Mouse (Mus musculus): ENCODE measurements at regions not wholly inside any gene's neighbourhood (a gene's known extent, or its start where the extent isn't known, plus 50 kb on each side); places are given as distances from the start of the nearest gene placed in this dataset.

GRCm38 (mm10) chr13:94619511-94619910 lies 169.2 kb upstream of the Tbca start:
- no peak for TF ChIP-seq CTCF (IDR thresholded peaks at IDR 0.05; ENCODE audit: low read depth)
- no peak for TF ChIP-seq EP300 (optimal IDR thresholded peaks at IDR 0.05)
- H3K36me3 ChIP-seq (ENCODE audit: control insufficient read depth, insufficient read depth, low read length): no peaks in the 10 kb centered on the region
- H3K9ac ChIP-seq (ENCODE audit: low read length): no peak overlapping the region
- DNase-seq (ENCODE audit: low spot score) (no peak), ATAC-seq (ENCODE audit: low FRiP score, low TSS enrichment) (no peak)
- WGBS: 67% methylated on average over 4 of the region's 4 CpGs
- H3K4me1 ChIP-seq (replicated peaks; ENCODE audit: control insufficient read depth, insufficient read depth): no peaks in the 10 kb centered on the region
- no peaks in the 10 kb centered on the region for H3K9me3 ChIP-seq (ENCODE audit: control insufficient read depth, low read length)
- H3K4me2 ChIP-seq (replicated peaks; ENCODE audit: low read depth): no peak overlapping the region
- no peaks in the 10 kb centered on the region for H3K27me3 ChIP-seq (ENCODE audit: control insufficient read depth, insufficient read depth, low read length)
- H3K27ac ChIP-seq (replicated peaks): no peak overlapping the region
- H3K4me3 ChIP-seq (ENCODE audit: low read depth, low read length): no peak overlapping the region

DNA sequence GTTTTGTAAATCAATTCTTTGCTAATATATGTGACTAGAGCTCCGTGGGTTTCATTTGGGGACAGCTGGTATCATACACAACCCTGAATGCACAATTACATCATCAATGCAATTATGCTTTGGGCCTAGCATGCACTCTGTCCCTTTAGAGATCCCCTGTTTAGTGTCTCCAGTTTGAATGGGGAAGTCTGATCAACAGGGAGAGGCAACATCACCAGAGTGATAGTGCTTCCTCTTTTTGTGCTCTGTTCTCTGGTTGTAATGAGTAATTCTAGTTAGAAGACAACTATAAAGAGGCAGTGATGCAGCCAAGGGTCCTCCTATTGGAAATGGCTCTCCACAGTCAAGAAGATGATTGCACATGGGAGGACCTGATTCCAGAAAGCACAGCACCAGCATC lies 158.7 kb upstream of the Tbca start:
- no peak for DNase-seq (ENCODE audit: low spot score)
- Histone ChIP-seq H3K27me3 (ENCODE audit: control insufficient read depth, insufficient read depth, low read length) (no peaks in the 10 kb centered on the region), H3K4me1 (replicated peaks; ENCODE audit: control insufficient read depth, insufficient read depth) (no peaks in the 10 kb centered on the region), H3K36me3 (ENCODE audit: control insufficient read depth, insufficient read depth, low read length) (no peaks in the 10 kb centered on the region), H3K27ac (replicated peaks) (no peak overlapping the region), H3K4me3 (ENCODE audit: low read depth, low read length) (no peak overlapping the region), H3K9me3 (ENCODE audit: control insufficient read depth, low read length) (no peaks in the 10 kb centered on the region), H3K9ac (ENCODE audit: low read length) (no peak overlapping the region), H3K4me2 (replicated peaks; ENCODE audit: low read depth) (no peak overlapping the region)
- no peak for ATAC-seq (ENCODE audit: low FRiP score, low TSS enrichment)
- TF ChIP-seq EP300 (optimal IDR thresholded peaks at IDR 0.05): no peak
- TF ChIP-seq CTCF (IDR thresholded peaks at IDR 0.05; ENCODE audit: low read depth): no peak
- WGBS: 76% methylated on average over 1 of the region's 1 CpGs

DNA sequence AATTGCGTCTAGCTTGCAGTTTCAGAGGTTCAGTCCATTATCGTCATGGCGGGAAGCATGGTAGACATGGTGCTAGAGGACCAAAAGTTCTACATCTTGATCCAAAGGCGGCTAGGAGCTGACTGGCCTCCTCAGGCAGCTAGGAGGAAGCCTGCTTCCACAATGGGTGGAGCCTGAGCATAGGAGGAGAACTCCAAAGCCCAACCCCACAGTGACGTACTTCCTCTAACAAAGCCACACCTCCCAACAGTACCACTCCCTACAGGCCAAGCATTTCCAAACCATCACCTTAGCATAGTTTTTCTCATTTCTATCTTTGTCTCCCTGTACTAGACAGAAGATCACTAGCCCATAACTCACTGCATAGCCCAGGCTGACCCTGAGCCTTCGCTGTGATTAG lies 158.0 kb upstream of the Tbca start:
- H3K36me3 ChIP-seq (ENCODE audit: control insufficient read depth, insufficient read depth, low read length): no peaks in the 10 kb centered on the region
- no peak for ATAC-seq (ENCODE audit: low FRiP score, low TSS enrichment)
- 90% methylated on average over 6 of the region's 6 CpGs for WGBS

DNA sequence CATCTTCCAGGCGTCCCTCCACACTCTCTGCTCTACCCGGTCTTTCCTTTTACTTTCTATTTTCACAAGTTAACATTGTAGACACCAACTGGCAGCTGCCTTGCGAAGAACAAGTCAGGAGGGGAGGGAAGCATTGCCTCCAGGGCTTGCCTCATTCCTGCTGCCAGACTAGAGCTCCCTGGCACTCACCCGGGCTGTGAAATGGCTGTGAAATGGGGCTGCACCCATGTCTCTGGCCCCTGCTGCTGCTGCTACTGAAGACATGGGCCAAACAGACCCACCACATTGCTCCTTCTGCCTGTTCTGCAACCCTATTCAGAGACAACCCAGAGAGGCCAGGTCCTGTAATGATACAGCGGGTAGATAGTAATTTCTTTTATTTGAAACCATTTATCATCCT lies 156.0 kb upstream of the Tbca start:
- H3K4me1 ChIP-seq (replicated peaks; ENCODE audit: control insufficient read depth, insufficient read depth): no peaks in the 10 kb centered on the region
- DNase-seq (ENCODE audit: low spot score) (no peak), ATAC-seq (ENCODE audit: low FRiP score, low TSS enrichment) (no peak)
- WGBS: 38% methylated on average over 5 of the region's 5 CpGs
- no peaks in the 10 kb centered on the region for H3K27me3 ChIP-seq (ENCODE audit: control insufficient read depth, insufficient read depth, low read length)
- no peak overlapping the region for H3K9ac ChIP-seq (ENCODE audit: low read length)
- no peak overlapping the region for H3K4me2 ChIP-seq (replicated peaks; ENCODE audit: low read depth)
- no peak overlapping the region for H3K4me3 ChIP-seq (ENCODE audit: low read depth, low read length)
- H3K9me3 ChIP-seq (ENCODE audit: control insufficient read depth, low read length): no peaks in the 10 kb centered on the region
- no peak for TF ChIP-seq CTCF (IDR thresholded peaks at IDR 0.05; ENCODE audit: low read depth)
- TF ChIP-seq EP300 (optimal IDR thresholded peaks at IDR 0.05): no peak
- H3K36me3 ChIP-seq (ENCODE audit: control insufficient read depth, insufficient read depth, low read length): no peaks in the 10 kb centered on the region
- H3K27ac ChIP-seq (replicated peaks): no peak overlapping the region

More for the DNA sequence above, 158.0 kb upstream of the Tbca start:
- no peaks in the 10 kb centered on the region for H3K4me1 ChIP-seq (replicated peaks; ENCODE audit: control insufficient read depth, insufficient read depth)
- no peaks in the 10 kb centered on the region for H3K27me3 ChIP-seq (ENCODE audit: control insufficient read depth, insufficient read depth, low read length)
- no peaks in the 10 kb centered on the region for H3K9me3 ChIP-seq (ENCODE audit: control insufficient read depth, low read length)
- no peak overlapping the region for H3K4me3 ChIP-seq (ENCODE audit: low read depth, low read length)
- TF ChIP-seq CTCF (IDR thresholded peaks at IDR 0.05; ENCODE audit: low read depth): no peak
- TF ChIP-seq EP300 (optimal IDR thresholded peaks at IDR 0.05): no peak
- DNase-seq (ENCODE audit: low spot score): no peak
- H3K4me2 ChIP-seq (replicated peaks; ENCODE audit: low read depth): no peak overlapping the region
- H3K9ac ChIP-seq (ENCODE audit: low read length): no peak overlapping the region
- no peak overlapping the region for H3K27ac ChIP-seq (replicated peaks)

- H3K9me3 ChIP-seq (ENCODE audit: control insufficient read depth, low read length): no peaks in the 10 kb centered on the region
- TF ChIP-seq EP300 (optimal IDR thresholded peaks at IDR 0.05) (no peak), CTCF (IDR thresholded peaks at IDR 0.05; ENCODE audit: low read depth) (no peak)
- no peaks in the 10 kb centered on the region for H3K36me3 ChIP-seq (ENCODE audit: control insufficient read depth, insufficient read depth, low read length)
- H3K27me3 ChIP-seq (ENCODE audit: control insufficient read depth, insufficient read depth, low read length): no peaks in the 10 kb centered on the region
- no peak overlapping the region for H3K27ac ChIP-seq (replicated peaks)
- no peaks in the 10 kb centered on the region for H3K4me1 ChIP-seq (replicated peaks; ENCODE audit: control insufficient read depth, insufficient read depth)
- no peak overlapping the region for H3K9ac ChIP-seq (ENCODE audit: low read length)
- no peak overlapping the region for H3K4me2 ChIP-seq (replicated peaks; ENCODE audit: low read depth)
- WGBS: 77% methylated on average over 5 of the region's 5 CpGs
- DNase-seq (ENCODE audit: low spot score) (no peak), ATAC-seq (ENCODE audit: low FRiP score, low TSS enrichment) (no peak)
- H3K4me3 ChIP-seq (ENCODE audit: low read depth, low read length): no peak overlapping the region
These were observed 148.4 kb upstream of the Tbca start for GRCm38 (mm10) chr13:94640336-94640735.

DNA sequence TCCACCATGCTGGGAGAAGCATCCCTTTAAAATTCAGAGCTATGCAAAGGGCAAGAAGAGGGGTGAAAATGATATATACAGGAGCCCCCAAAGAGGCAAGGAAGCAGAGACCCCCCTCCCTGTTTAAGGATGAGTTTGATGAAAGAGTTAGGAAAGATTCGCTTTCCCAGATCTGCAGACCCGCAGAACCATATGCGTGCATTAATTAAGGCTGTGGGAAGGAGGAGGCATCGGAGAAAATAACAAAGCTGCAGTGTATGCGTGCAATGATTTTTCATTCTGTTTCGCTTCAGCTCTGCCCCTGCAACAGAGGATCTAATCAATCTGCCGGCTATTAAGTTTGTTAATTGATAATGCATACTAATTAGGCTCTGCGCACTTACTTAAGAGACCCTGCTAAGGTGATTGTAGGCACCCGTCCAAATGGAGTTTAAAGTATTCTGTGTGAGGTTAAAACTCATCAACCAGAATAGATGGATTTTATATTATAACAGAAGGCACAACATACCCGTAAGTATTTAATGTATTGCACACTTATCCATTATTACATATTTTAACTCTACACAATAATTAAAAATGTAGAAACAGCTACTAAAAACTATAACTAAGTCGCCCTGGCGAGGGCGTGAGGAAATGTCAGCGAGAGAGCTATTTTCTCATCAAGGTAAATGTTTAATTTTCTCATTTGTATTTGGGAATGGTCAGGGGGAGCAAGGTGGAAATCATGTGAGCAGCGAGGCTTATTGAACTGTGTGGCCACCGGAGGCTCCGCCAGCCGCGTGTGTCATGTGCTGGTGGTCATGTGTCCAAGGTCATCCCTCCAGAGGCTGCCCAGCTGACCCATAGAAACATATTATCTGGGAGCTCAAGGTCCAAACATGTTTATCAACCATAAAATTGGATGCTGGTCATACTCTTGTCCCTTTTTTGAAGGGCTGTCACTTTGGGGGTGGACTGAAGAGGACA lies 143.2 kb upstream of the Tbca start:
- WGBS: 72% methylated on average over 19 of the region's 19 CpGs
- Histone ChIP-seq H3K4me2 (replicated peaks; ENCODE audit: low read depth) (no peak overlapping the region), H3K4me1 (replicated peaks; ENCODE audit: control insufficient read depth, insufficient read depth) (no peaks in the 10 kb centered on the region), H3K9me3 (ENCODE audit: control insufficient read depth, low read length) (no peaks in the 10 kb centered on the region), H3K9ac (ENCODE audit: low read length) (no peak overlapping the region), H3K4me3 (ENCODE audit: low read depth, low read length) (no peak overlapping the region), H3K27me3 (ENCODE audit: control insufficient read depth, insufficient read depth, low read length) (no peaks in the 10 kb centered on the region), H3K27ac (replicated peaks) (no peak overlapping the region), H3K36me3 (ENCODE audit: control insufficient read depth, insufficient read depth, low read length) (no peaks in the 10 kb centered on the region)
- TF ChIP-seq EP300 (optimal IDR thresholded peaks at IDR 0.05) (no peak), CTCF (IDR thresholded peaks at IDR 0.05; ENCODE audit: low read depth) (no peak)
- DNase-seq (ENCODE audit: low spot score): no peak
- ATAC-seq (ENCODE audit: low FRiP score, low TSS enrichment): no peak

Measured in stomach, postnatal 0 days (tissue).